Mouse (Mus musculus) stomach, embryonic 15.5 days (tissue): ENCODE measurements around the gene Camta1. TPM values are rescaled to one million over a fixed set of nuclear protein-coding genes. Genes with fewer than 3 reads are reported as not detected.

ENCODE experiments used
- ATAC-seq: fragments of 200-750 bp; cut with Nextera tagmentation; 2 replicates; pipeline ENCODE4 v1.8.0; 2017; ENCODE audit warnings: low read depth, moderate number of reproducible peaks, moderate TSS enrichment; ENCODE audit not compliant: insufficient read depth, low FRiP score
- H3K27ac ChIP-seq: fragments of 300-500 bp; sonication (generic); 2 replicates; pipeline ENCODE4 v1.5.1; 2015; ENCODE audit warnings: mild to moderate bottlenecking, inconsistent platforms
- H3K27me3 ChIP-seq: fragments of 300-500 bp; sonication (generic); replicated peaks from 2 replicates; pipeline ENCODE4 v1.6.1; 2015; ENCODE audit warnings: inconsistent platforms
- H3K36me3 ChIP-seq: fragments of 300-500 bp; sonication (generic); 2 replicates; pipeline ENCODE4 v1.6.1; 2015; ENCODE audit warnings: inconsistent platforms
- H3K4me1 ChIP-seq: fragments of 300-500 bp; sonication (generic); 2 replicates; pipeline ENCODE4 v1.6.1; 2015; ENCODE audit warnings: inconsistent platforms
- H3K4me2 ChIP-seq: fragments of 300-500 bp; sonication (generic); 2 replicates; pipeline ENCODE4 v1.6.1; 2015; ENCODE audit warnings: mild to moderate bottlenecking, inconsistent platforms
- H3K4me3 ChIP-seq: fragments of 300-500 bp; sonication (generic); replicated peaks from 2 replicates; pipeline ENCODE4 v1.5.1; 2015; ENCODE audit warnings: inconsistent platforms
- H3K9ac ChIP-seq: fragments of 300-500 bp; sonication (generic); 2 replicates; pipeline ENCODE4 v1.6.1; 2015; ENCODE audit warnings: inconsistent platforms
- H3K9me3 ChIP-seq: fragments of 300-500 bp; sonication (generic); 2 replicates; pipeline ENCODE4 v1.6.1; 2016; ENCODE audit warnings: inconsistent platforms
- WGBS: fragments of 180-500 bp; shearing (Covaris S2); methylation state at CpG from one replicate; pipeline ENCODE4 v1.1.7; 2015; 5-methylcytosine and 5-hydroxymethylcytosine counted together
- polyA plus RNA-seq: library from polyadenylated mRNA; unstranded; fragments of >200 nt; fragmentation: Nextera tagmentation; extraction: Ambion mirVana; gene quantifications from 2 replicates; pipeline ENCODE4 v1.2.1, GENCODE M21; 2015

The Camta1 gene
- polyA plus RNA-seq, 1 experiment from 2014 or later: 63.7 TPM

GRCm38 (mm10) chr4:151898600-151899245 lies 37.0 kb upstream of the Camta1 start:
- Histone ChIP-seq H3K4me2 (no peak overlapping the region), H3K4me3 (no peak overlapping the region), H3K36me3 (no peaks in the 10 kb centered on the region), H3K27me3 (no peaks in the 10 kb centered on the region), H3K9me3 (no peaks in the 10 kb centered on the region), H3K27ac (no peak overlapping the region), H3K9ac (no peak overlapping the region), H3K4me1 (0 out of 2 replicates have a peak, but pooled peaks cover 4% of the 10 kb centered on the region)
- no peak for ATAC-seq
- 57% methylated on average over 13 of the region's 13 CpGs for WGBS

GRCm38 (mm10) chr4:151897069-151897617 lies 35.5 kb upstream of the Camta1 start:
- 73% methylated on average over 9 of the region's 9 CpGs for WGBS
- Histone ChIP-seq H3K4me1 (no peaks in the 10 kb centered on the region), H3K4me3 (no peak overlapping the region), H3K9ac (no peak overlapping the region), H3K27ac (no peak overlapping the region), H3K36me3 (no peaks in the 10 kb centered on the region), H3K4me2 (no peak overlapping the region), H3K27me3 (no peaks in the 10 kb centered on the region), H3K9me3 (no peaks in the 10 kb centered on the region)
- no peak for ATAC-seq

- Histone ChIP-seq H3K9ac (no peak overlapping the region), H3K36me3 (no peaks in the 10 kb centered on the region), H3K4me3 (no peak overlapping the region), H3K4me2 (no peak overlapping the region), H3K9me3 (no peaks in the 10 kb centered on the region), H3K27me3 (no peaks in the 10 kb centered on the region), H3K4me1 (no peaks in the 10 kb centered on the region), H3K27ac (no peak overlapping the region)
- WGBS: 85% methylated on average over 7 of the region's 7 CpGs
- ATAC-seq: no peak
These were observed 33.9 kb upstream of the Camta1 start for GRCm38 (mm10) chr4:151895624-151896023.

- Histone ChIP-seq H3K27me3 (no peaks in the 10 kb centered on the region), H3K4me1 (no peaks in the 10 kb centered on the region), H3K4me3 (no peak overlapping the region), H3K9ac (no peak overlapping the region), H3K27ac (no peak overlapping the region), H3K9me3 (no peaks in the 10 kb centered on the region), H3K4me2 (no peak overlapping the region), H3K36me3 (no peaks in the 10 kb centered on the region)
- no peak for ATAC-seq
- 94% methylated on average over 12 of the region's 12 CpGs for WGBS
These were observed 33.2 kb upstream of the Camta1 start for GRCm38 (mm10) chr4:151894926-151895325.

GRCm38 (mm10) chr4:151893241-151893640 lies 31.6 kb upstream of the Camta1 start:
- 67% methylated on average over 6 of the region's 6 CpGs for WGBS
- no peak overlapping the region for H3K4me2 ChIP-seq
- H3K4me1 ChIP-seq: no peaks in the 10 kb centered on the region
- H3K4me3 ChIP-seq: no peak overlapping the region
- H3K9ac ChIP-seq: no peak overlapping the region
- ATAC-seq: no peak
- no peaks in the 10 kb centered on the region for H3K36me3 ChIP-seq
- no peak overlapping the region for H3K27ac ChIP-seq
- H3K27me3 ChIP-seq: no peaks in the 10 kb centered on the region
- no peaks in the 10 kb centered on the region for H3K9me3 ChIP-seq

GRCm38 (mm10) chr4:151881590-151881989 lies 19.9 kb upstream of the Camta1 start:
- no peaks in the 10 kb centered on the region for H3K36me3 ChIP-seq
- 90% methylated on average over 12 of the region's 12 CpGs for WGBS
- no peak for ATAC-seq
- no peak overlapping the region for H3K27ac ChIP-seq
- no peaks in the 10 kb centered on the region for H3K9me3 ChIP-seq
- no peak overlapping the region for H3K9ac ChIP-seq
- H3K27me3 ChIP-seq: no peaks in the 10 kb centered on the region
- no peaks in the 10 kb centered on the region for H3K4me1 ChIP-seq
- H3K4me2 ChIP-seq: no peak overlapping the region
- no peak overlapping the region for H3K4me3 ChIP-seq

- no peaks in the 10 kb centered on the region for H3K36me3 ChIP-seq
- no peak overlapping the region for H3K4me3 ChIP-seq
- no peak overlapping the region for H3K4me2 ChIP-seq
- H3K9me3 ChIP-seq: no peaks in the 10 kb centered on the region
- no peak overlapping the region for H3K27ac ChIP-seq
- 77% methylated on average over 5 of the region's 5 CpGs for WGBS
- peaks cover 6% of the 10 kb centered on the region; the same call in 1 of the 2 replicates for H3K27me3 ChIP-seq
- no peaks in the 10 kb centered on the region for H3K4me1 ChIP-seq
- H3K9ac ChIP-seq: no peak overlapping the region
- no peak for ATAC-seq
These were observed 18.5 kb upstream of the Camta1 start for GRCm38 (mm10) chr4:151880044-151880690.

- Histone ChIP-seq H3K9ac (no peak overlapping the region), H3K4me3 (no peak overlapping the region), H3K36me3 (no peaks in the 10 kb centered on the region), H3K4me2 (no peak overlapping the region), H3K27ac (no peak overlapping the region), H3K9me3 (no peaks in the 10 kb centered on the region), H3K27me3 (peaks cover 6% of the 10 kb centered on the region; the same call in 1 of the 2 replicates), H3K4me1 (no peaks in the 10 kb centered on the region)
- 53% methylated on average over 14 of the region's 14 CpGs for WGBS
- ATAC-seq: no peak
These were observed 14.7 kb upstream of the Camta1 start for GRCm38 (mm10) chr4:151876400-151876799.

GRCm38 (mm10) chr4:151863511-151863910 lies 1.8 kb upstream of the Camta1 start:
- 55% methylated on average over 9 of the region's 9 CpGs for WGBS
- ATAC-seq: no peak
- no peaks in the 10 kb centered on the region for H3K27me3 ChIP-seq
- no peaks in the 10 kb centered on the region for H3K36me3 ChIP-seq
- peak overlapping the region; percentile 62; the same call in 1 of the 2 replicates for H3K4me3 ChIP-seq
- H3K9ac ChIP-seq: no peak overlapping the region
- H3K9me3 ChIP-seq: no peaks in the 10 kb centered on the region
- H3K27ac ChIP-seq: no peak overlapping the region
- H3K4me2 ChIP-seq: peak overlapping the region; percentile 75
- H3K4me1 ChIP-seq: peaks cover 7% of the 10 kb centered on the region

GRCm38 (mm10) chr4:151861471-151861805 lies 238 bp downstream of the Camta1 start:
- Histone ChIP-seq H3K9ac (peak overlapping the region; percentile 71), H3K4me3 (peak overlapping the region; percentile 76), H3K9me3 (no peaks in the 10 kb centered on the region), H3K27ac (peak overlapping the region; percentile 77; the same call in 1 of the 2 replicates), H3K4me2 (peak overlapping the region; percentile 96), H3K4me1 (peaks cover 7% of the 10 kb centered on the region), H3K36me3 (no peaks in the 10 kb centered on the region), H3K27me3 (no peaks in the 10 kb centered on the region)
- ATAC-seq: no peak
- 4% methylated on average over 22 of the region's 58 CpGs for WGBS

- H3K4me2 ChIP-seq: peak overlapping the region; percentile 96
- peak overlapping the region; percentile 76 for H3K4me3 ChIP-seq
- no peaks in the 10 kb centered on the region for H3K27me3 ChIP-seq
- H3K36me3 ChIP-seq: no peaks in the 10 kb centered on the region
- no peaks in the 10 kb centered on the region for H3K9me3 ChIP-seq
- H3K9ac ChIP-seq: peak overlapping the region; percentile 71
- no peak for ATAC-seq
- WGBS: 1% methylated on average over 52 of the region's 63 CpGs
- peak overlapping the region; percentile 77; the same call in 1 of the 2 replicates for H3K27ac ChIP-seq
- H3K4me1 ChIP-seq: peaks cover 7% of the 10 kb centered on the region
These were observed 990 bp downstream of the Camta1 start for GRCm38 (mm10) chr4:151860441-151861331.
